Mouse (Mus musculus): Measurements from ENCODE around the gene Samt2. TPM values are rescaled to one million over a fixed set of nuclear protein-coding genes. Genes with fewer than 3 reads are reported as not detected.

Gene Samt2
- polyA plus RNA-seq (2012; ENCODE audit: low replicate concordance): not detected in 2 replicates

DNA sequence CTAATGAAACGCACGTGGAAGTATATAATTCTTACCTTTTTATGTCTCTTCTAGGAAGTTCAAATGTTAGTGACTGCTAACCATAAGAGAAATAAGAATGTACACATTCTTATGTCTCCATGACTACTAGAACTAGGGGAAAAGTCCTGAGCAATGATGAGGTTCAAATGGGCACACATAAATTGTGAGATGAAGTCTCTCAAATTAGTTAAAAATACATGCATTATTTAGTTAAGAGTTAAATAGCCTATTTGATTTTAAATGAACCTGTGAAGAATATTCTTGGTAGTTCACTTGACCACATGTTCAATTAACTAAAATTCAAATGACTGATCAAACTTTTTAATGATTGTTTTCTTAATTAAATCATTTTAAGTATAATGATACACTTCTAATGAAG lies at the start of gene Samt2:
TSS of gene Samt2 (minus strand) at position 101 of the 400 bp plus-strand sequence.

Other genes with a start within 250 kb of the Samt2 start
- gene 4930524N10Rik, start 236.0 kb downstream of the Samt2 start, polyA plus RNA-seq (2012; ENCODE audit: low replicate concordance): not detected in 2 replicates
- not detected in 2 replicates for gene Samt4, start 97.4 kb downstream of the Samt2 start, polyA plus RNA-seq (2012; ENCODE audit: low replicate concordance)

Data from hematopoietic multipotent progenitor cell, adult 10-12 weeks (in vitro differentiated cells).